Comparison of ENCODE assay signal across 8 mouse cellular contexts in genomic region chr17:35868961-35869345, GRCm38 (mm10). TPM values are rescaled to one million over a fixed set of nuclear protein-coding genes. Genes with fewer than 3 reads are reported as not detected.
DNase-seq lines count a peak whose midpoint lies in the region; ATAC-seq lines count a peak whose summit lies in the region.

No protein-coding gene starts in this region.

- no peak for DNase-seq in lung, postnatal 14 days
- no peak for DNase-seq in natural killer cell, adult 2 months (ENCODE audit: low spot score in 2 of 2)
- no peak for DNase-seq in urinary bladder, postnatal 14 days (ENCODE audit: low spot score)
- no peak for DNase-seq in c-Kit-positive CD71-positive TER-119-positive erythroid progenitor cells, embryonic 14.5 days (ENCODE audit: low spot score)

- no peaks in the 10 kb centered on the region for H3K27me3 ChIP-seq in lung, embryonic 16.5 days (ENCODE audit: control insufficient read depth, insufficient read depth, low read depth, low read length)
- no peaks in the 10 kb centered on the region for H3K27me3 ChIP-seq in embryonic facial prominence, embryonic 13.5 days
- H3K27me3 ChIP-seq in intestine, embryonic 16.5 days (replicated peaks; ENCODE audit: control insufficient read depth, insufficient read depth, low read length), result no peaks in the 10 kb centered on the region
- H3K27me3 ChIP-seq in neural tube, embryonic 14.5 days (ENCODE audit: control insufficient read depth, insufficient read depth, low read length), result no peaks in the 10 kb centered on the region

- H3K27ac ChIP-seq in lung, embryonic 16.5 days (ENCODE audit: low read length), result peak overlapping the region; percentile 99
- H3K27ac ChIP-seq in embryonic facial prominence, embryonic 13.5 days, result peak overlapping the region; percentile 98
- H3K27ac ChIP-seq in intestine, embryonic 16.5 days (ENCODE audit: low read length), result peak overlapping the region; percentile 89
- 0 out of 2 replicates have a peak overlapping the region, but pooled peaks have one; percentile 1 for H3K27ac ChIP-seq in neural tube, embryonic 14.5 days (ENCODE audit: low read depth, low read length)

- peaks cover 5% of the 10 kb centered on the region; the same call in 1 of the 2 replicates for H3K36me3 ChIP-seq in lung, embryonic 16.5 days (ENCODE audit: control insufficient read depth, insufficient read depth, low read length)
- peaks cover 32% of the 10 kb centered on the region for H3K36me3 ChIP-seq in embryonic facial prominence, embryonic 13.5 days
- H3K36me3 ChIP-seq in intestine, embryonic 16.5 days (ENCODE audit: control insufficient read depth, insufficient read depth, low read length), result no peaks in the 10 kb centered on the region; the same call in 1 of the 2 replicates
- H3K36me3 ChIP-seq in neural tube, embryonic 14.5 days (ENCODE audit: control insufficient read depth, insufficient read depth, low read length), result peaks cover 2% of the 10 kb centered on the region

- ATAC-seq in lung, embryonic 16.5 days (ENCODE audit: low read depth), result no peak
- no peak for ATAC-seq in embryonic facial prominence, embryonic 13.5 days (ENCODE audit: insufficient number of reproducible peaks, insufficient read depth, low FRiP score, low TSS enrichment, low read depth)
- no peak for ATAC-seq in intestine, embryonic 16.5 days
- no peak for ATAC-seq in neural tube, embryonic 14.5 days (ENCODE audit: low read depth)

- 0 out of 2 replicates have a peak, but pooled peaks cover 2% of the 10 kb centered on the region for H3K9me3 ChIP-seq in lung, embryonic 16.5 days (ENCODE audit: control insufficient read depth, low read length)
- H3K9me3 ChIP-seq in embryonic facial prominence, embryonic 13.5 days, result 0 out of 2 replicates have a peak, but pooled peaks cover 3% of the 10 kb centered on the region
- H3K9me3 ChIP-seq in intestine, embryonic 16.5 days (ENCODE audit: control insufficient read depth, low read length), result 0 out of 2 replicates have a peak, but pooled peaks cover 4% of the 10 kb centered on the region
- no peaks in the 10 kb centered on the region for H3K9me3 ChIP-seq in neural tube, embryonic 14.5 days (ENCODE audit: control insufficient read depth, low read length)

- peaks cover 33% of the 10 kb centered on the region for H3K4me1 ChIP-seq in lung, embryonic 16.5 days (replicated peaks; ENCODE audit: control insufficient read depth, insufficient read depth, low read length)
- peaks cover 70% of the 10 kb centered on the region for H3K4me1 ChIP-seq in embryonic facial prominence, embryonic 13.5 days
- peaks cover 35% of the 10 kb centered on the region for H3K4me1 ChIP-seq in intestine, embryonic 16.5 days (ENCODE audit: control insufficient read depth, insufficient read depth, low read length)
- H3K4me1 ChIP-seq in neural tube, embryonic 14.5 days (ENCODE audit: control insufficient read depth, insufficient read depth, low read length), result peaks cover 49% of the 10 kb centered on the region

- H3K9ac ChIP-seq in lung, embryonic 16.5 days (ENCODE audit: low read length), result peak overlapping the region; percentile 81
- H3K9ac ChIP-seq in embryonic facial prominence, embryonic 13.5 days, result peak overlapping the region; percentile 89
- H3K9ac ChIP-seq in intestine, embryonic 16.5 days (ENCODE audit: low read depth, low read length), result peak overlapping the region; percentile 77
- H3K9ac ChIP-seq in neural tube, embryonic 14.5 days (replicated peaks; ENCODE audit: low read depth, low read length), result peak overlapping the region; percentile 63

- 2% methylated on average over 7 of the region's 7 CpGs for WGBS in lung, embryonic 16.5 days
- 0% methylated on average over 7 of the region's 7 CpGs for WGBS in embryonic facial prominence, embryonic 13.5 days
- 4% methylated on average over 7 of the region's 7 CpGs for WGBS in intestine, embryonic 16.5 days
- WGBS in neural tube, embryonic 14.5 days, result 12% methylated on average over 7 of the region's 7 CpGs

- peak overlapping the region; percentile 66 for H3K4me3 ChIP-seq in lung, embryonic 16.5 days (ENCODE audit: low read length)
- H3K4me3 ChIP-seq in embryonic facial prominence, embryonic 13.5 days, result peak overlapping the region; percentile 73
- peak overlapping the region; percentile 62 for H3K4me3 ChIP-seq in intestine, embryonic 16.5 days (ENCODE audit: low read length)
- peak overlapping the region; percentile 78 for H3K4me3 ChIP-seq in neural tube, embryonic 14.5 days (ENCODE audit: low read depth, low read length)

- peak overlapping the region; percentile 94 for H3K4me2 ChIP-seq in lung, embryonic 16.5 days (ENCODE audit: low read depth, low read length)
- H3K4me2 ChIP-seq in embryonic facial prominence, embryonic 13.5 days, result peak overlapping the region; percentile 99
- peak overlapping the region; percentile 81 for H3K4me2 ChIP-seq in intestine, embryonic 16.5 days (ENCODE audit: low read depth, low read length)
- peak overlapping the region; percentile 94 for H3K4me2 ChIP-seq in neural tube, embryonic 14.5 days (ENCODE audit: low read depth, low read length)

RNA-seq across cellular contexts. Expression of gene Ppp1r18, which starts 3.6 kb away (rescaled TPM):
- 23.3 and 26.5 TPM in 2 replicates for polyA plus RNA-seq in lung, embryonic 16.5 days (2015; fragmentation: Nextera tagmentation; extraction: Ambion mirVana)
- 23.7 and 25.4 TPM in 2 replicates for polyA plus RNA-seq in embryonic facial prominence, embryonic 13.5 days (2015; fragmentation: Nextera tagmentation; extraction: Ambion mirVana)
- polyA plus RNA-seq in intestine, embryonic 16.5 days (2015; fragmentation: Nextera tagmentation; extraction: Ambion mirVana), result 19.3 and 19.4 TPM in 2 replicates
- polyA plus RNA-seq in neural tube, embryonic 14.5 days (2014; fragmentation: Nextera tagmentation; extraction: Ambion mirVana), result 18.0 and 27.3 TPM in 2 replicates

RNA-seq across cellular contexts. Expression of gene Nrm, which starts 7.8 kb away (rescaled TPM):
- polyA plus RNA-seq in lung, embryonic 16.5 days (2015; fragmentation: Nextera tagmentation; extraction: Ambion mirVana), result 65.6 and 67.9 TPM in 2 replicates
- 49.0 and 53.5 TPM in 2 replicates for polyA plus RNA-seq in embryonic facial prominence, embryonic 13.5 days (2015; fragmentation: Nextera tagmentation; extraction: Ambion mirVana)
- 47.7 and 51.7 TPM in 2 replicates for polyA plus RNA-seq in intestine, embryonic 16.5 days (2015; fragmentation: Nextera tagmentation; extraction: Ambion mirVana)
- 15.7 and 16.9 TPM in 2 replicates for polyA plus RNA-seq in neural tube, embryonic 14.5 days (2014; fragmentation: Nextera tagmentation; extraction: Ambion mirVana)

RNA-seq across cellular contexts. Expression of gene Dhx16, which starts 10.7 kb away (rescaled TPM):
- 40.2 and 42.4 TPM in 2 replicates for polyA plus RNA-seq in lung, embryonic 16.5 days (2015; fragmentation: Nextera tagmentation; extraction: Ambion mirVana)
- 40.9 and 53.5 TPM in 2 replicates for polyA plus RNA-seq in embryonic facial prominence, embryonic 13.5 days (2015; fragmentation: Nextera tagmentation; extraction: Ambion mirVana)
- 36.0 and 38.3 TPM in 2 replicates for polyA plus RNA-seq in intestine, embryonic 16.5 days (2015; fragmentation: Nextera tagmentation; extraction: Ambion mirVana)
- polyA plus RNA-seq in neural tube, embryonic 14.5 days (2014; fragmentation: Nextera tagmentation; extraction: Ambion mirVana), result 22.4 and 37.5 TPM in 2 replicates

RNA-seq across cellular contexts. Expression of gene Mdc1, which starts 27.6 kb away (rescaled TPM):
- polyA plus RNA-seq in lung, embryonic 16.5 days (2015; fragmentation: Nextera tagmentation; extraction: Ambion mirVana), result 20.6 and 22.3 TPM in 2 replicates
- 15.7 and 21.0 TPM in 2 replicates for polyA plus RNA-seq in embryonic facial prominence, embryonic 13.5 days (2015; fragmentation: Nextera tagmentation; extraction: Ambion mirVana)
- polyA plus RNA-seq in intestine, embryonic 16.5 days (2015; fragmentation: Nextera tagmentation; extraction: Ambion mirVana), result 10.0 and 11.8 TPM in 2 replicates
- 6.0 and 8.5 TPM in 2 replicates for polyA plus RNA-seq in neural tube, embryonic 14.5 days (2014; fragmentation: Nextera tagmentation; extraction: Ambion mirVana)

RNA-seq across cellular contexts. Expression of gene 2310061I04Rik, which starts 28.3 kb away (rescaled TPM):
- 15.6 TPM in 2 replicates for polyA plus RNA-seq in lung, embryonic 16.5 days (2015; fragmentation: Nextera tagmentation; extraction: Ambion mirVana)
- 24.7 and 30.1 TPM in 2 replicates for polyA plus RNA-seq in embryonic facial prominence, embryonic 13.5 days (2015; fragmentation: Nextera tagmentation; extraction: Ambion mirVana)
- polyA plus RNA-seq in intestine, embryonic 16.5 days (2015; fragmentation: Nextera tagmentation; extraction: Ambion mirVana), result 29.1 and 30.1 TPM in 2 replicates
- polyA plus RNA-seq in neural tube, embryonic 14.5 days (2014; fragmentation: Nextera tagmentation; extraction: Ambion mirVana), result 57.9 and 74.2 TPM in 2 replicates

Comparison
In these comparisons a context has a peak if more than half of its experiments do, and no peak if none do; other contexts are left out.
1. H3K27ac ChIP-seq: peak in every context shown above with its lines; median percentile 99 in lung, embryonic 16.5 days; 98 in embryonic facial prominence, embryonic 13.5 days; 89 in intestine, embryonic 16.5 days; 1 in neural tube, embryonic 14.5 days.